Mouse (Mus musculus) kidney, postnatal 10 days (tissue): ENCODE measurements at regions not wholly inside any gene's neighbourhood (a gene's known extent, or its start where the extent isn't known, plus 50 kb on each side); places are given as distances from the start of the nearest gene placed in this dataset.

Experiments used
- DNase-seq: peaks from one replicate; pipeline ENCODE4 v3.0.0; 2021; ENCODE audit warnings: mixed read lengths

- DNase-seq, result no peak
Observed at GRCm38 (mm10) chrX:17026161-17026829, 114.7 kb upstream of the Ndp start.

- DNase-seq, result no peak
Observed at GRCm38 (mm10) chrX:17017823-17018222, 106.2 kb upstream of the Ndp start.

- no peak for DNase-seq
Observed at GRCm38 (mm10) chrX:17009188-17009587, 97.6 kb upstream of the Ndp start.

GRCm38 (mm10) chrX:16998578-16998977 lies 87.0 kb upstream of the Ndp start:
- peak; percentile 86 for DNase-seq
